Mouse (Mus musculus): Measurements from ENCODE around the gene Prss22. TPM values are rescaled to one million over a fixed set of nuclear protein-coding genes. Genes with fewer than 3 reads are reported as not detected.
"Not testable (repeated sequence)": the region's sequence is repeated elsewhere in the genome, so short reads cannot be mapped to it uniquely, and the experiment has no call there.

Gene Prss22
- total RNA-seq, 2 experiments from 2014 or later: not detected

DNA sequence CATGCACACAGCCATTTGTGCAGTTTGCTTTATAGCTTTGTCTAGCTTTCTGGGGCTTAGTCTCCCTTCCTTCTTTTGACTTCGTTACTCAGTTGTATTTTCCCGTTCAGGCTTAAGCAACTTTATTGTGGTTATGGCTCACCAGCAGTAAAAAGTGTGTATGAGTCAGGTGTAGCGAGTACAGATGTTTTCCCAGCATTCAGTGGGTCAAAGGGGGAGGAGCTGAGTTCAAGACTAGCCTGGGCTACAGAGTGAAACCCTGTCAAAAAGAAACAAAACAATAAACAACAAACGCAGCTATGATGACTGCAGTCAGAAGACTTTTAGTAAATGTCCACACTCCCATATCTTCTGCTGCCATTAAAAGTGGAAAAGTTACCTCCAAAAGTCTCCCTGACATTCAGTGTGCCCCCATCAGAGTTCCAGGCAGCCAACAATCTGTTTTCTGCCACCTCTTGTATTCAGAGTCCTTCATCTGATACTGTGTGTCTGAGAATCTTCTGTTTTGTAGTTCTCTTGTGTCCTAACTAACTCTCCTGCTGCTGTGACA lies 36.3 kb downstream of the Prss22 start:
- TF ChIP-seq CTCF (conservative IDR thresholded peaks at IDR 0.05): no peak
- Histone ChIP-seq H3K27ac (no peak overlapping the region), H3K4me3 (no peak overlapping the region)
- DNase-seq (ENCODE audit: low spot score in 2 of 2): no peak

- TF ChIP-seq CTCF (conservative IDR thresholded peaks at IDR 0.05): peak; percentile 99
- Histone ChIP-seq H3K4me3 (no peak overlapping the region), H3K27ac (no peak overlapping the region)
- peak; percentile 80 to 87 for DNase-seq (ENCODE audit: low spot score in 2 of 2)
Measured at GRCm38 (mm10) chr17:23960084-23960738, 37.7 kb downstream of the Prss22 start.

DNA sequence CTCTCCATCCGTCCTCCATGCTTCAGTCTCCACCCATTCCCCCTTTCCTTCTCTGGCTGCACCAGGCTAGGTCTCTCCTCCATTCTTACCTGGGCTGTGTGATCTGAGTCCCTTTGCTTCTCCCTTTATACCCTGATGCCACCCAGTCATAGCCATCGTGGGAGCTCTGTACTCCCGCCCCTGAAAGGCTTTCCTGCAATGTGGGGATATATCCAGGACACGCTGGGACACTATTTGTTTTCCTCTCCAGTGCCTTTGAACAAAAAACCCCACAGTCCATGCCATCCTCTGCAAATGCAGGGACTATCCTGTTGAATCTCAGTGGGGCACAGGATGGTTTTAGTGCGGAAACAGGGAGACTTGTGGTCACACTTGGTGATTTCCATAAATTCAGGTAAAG lies 42.7 kb downstream of the Prss22 start, which contains the start of gene Sbpl:
Sbpl (minus strand) TSS at position 101 of the 400 bp plus-strand sequence.
- H3K4me3 ChIP-seq: no peak within 1 kb of the TSS
- no peak for TF ChIP-seq CTCF (conservative IDR thresholded peaks at IDR 0.05)
- DNase-seq (ENCODE audit: low spot score in 2 of 2): no peak
- H3K27ac ChIP-seq: no peak within 1 kb of the TSS

DNA sequence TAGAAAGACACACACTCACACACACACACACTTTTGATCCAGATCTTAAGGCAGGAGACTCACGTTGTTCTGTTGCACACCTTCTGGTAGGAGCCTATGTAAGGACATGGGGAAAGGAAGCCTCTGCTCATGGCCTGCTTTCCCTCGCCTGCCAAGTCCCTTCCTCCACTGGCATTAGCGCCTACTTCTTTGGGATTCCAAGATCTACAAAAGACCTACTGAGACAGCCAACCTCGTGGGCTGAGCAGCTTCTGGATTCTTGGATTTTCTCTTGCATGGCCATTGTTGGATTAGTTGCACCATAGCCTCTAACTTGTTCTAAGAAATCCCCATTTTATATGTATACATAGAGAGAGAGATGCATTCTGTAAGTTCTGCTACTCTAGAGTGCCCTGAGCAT lies 47.1 kb downstream of the Prss22 start:
- not testable (repeated sequence) for DNase-seq (ENCODE audit: low spot score in 2 of 2); H3K4me3 ChIP-seq; H3K27ac ChIP-seq

DNA sequence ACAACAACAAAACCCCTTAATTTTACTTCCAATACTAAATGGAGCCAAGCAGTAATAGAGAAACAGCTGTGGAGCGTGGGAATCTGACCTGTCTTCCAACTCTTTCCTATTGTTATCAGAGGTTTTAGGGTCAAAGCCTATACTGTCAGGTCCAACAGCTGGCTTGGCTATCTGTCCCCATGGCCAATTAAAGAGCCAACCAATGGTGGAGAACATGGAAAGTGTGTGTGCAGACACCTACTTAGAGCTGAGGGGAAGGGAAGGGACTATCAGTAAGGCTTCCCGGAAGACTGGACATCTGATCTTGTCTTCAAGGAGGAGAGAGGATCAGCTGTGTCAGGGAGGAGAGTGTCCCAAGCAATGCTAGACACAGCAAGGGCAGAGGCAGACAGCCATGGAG lies 48.8 kb downstream of the Prss22 start:
- no peak for DNase-seq (ENCODE audit: low spot score in 2 of 2)
- no peak for TF ChIP-seq CTCF (conservative IDR thresholded peaks at IDR 0.05)
- H3K4me3 ChIP-seq: no peak overlapping the region

DNA sequence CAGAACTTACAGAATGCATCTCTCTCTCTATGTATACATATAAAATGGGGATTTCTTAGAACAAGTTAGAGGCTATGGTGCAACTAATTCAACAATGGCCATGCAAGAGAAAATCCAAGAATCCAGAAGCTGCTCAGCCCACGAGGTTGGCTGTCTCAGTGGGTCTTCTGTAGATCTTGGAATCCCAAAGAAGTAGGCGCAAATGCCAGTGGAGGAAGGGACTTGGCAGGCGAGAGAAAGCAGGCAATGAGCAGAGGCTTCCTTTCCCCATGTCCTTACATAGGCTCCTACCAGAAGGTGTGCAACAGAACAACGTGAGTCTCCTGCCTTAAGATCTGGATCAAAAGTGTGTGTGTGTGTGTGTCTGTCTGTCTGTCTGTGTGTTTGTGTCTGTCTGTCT lies 50.4 kb downstream of the Prss22 start:
- H3K4me3 ChIP-seq; DNase-seq (ENCODE audit: low spot score in 2 of 2); H3K27ac ChIP-seq: not testable (repeated sequence)

More for the DNA sequence above, 48.8 kb downstream of the Prss22 start:
- H3K27ac ChIP-seq: no peak overlapping the region

Small RNA genes lying within 50 kb of the gene (microRNA-seq; reads per million reads assigned to microRNA genes)
- gene Gm27700: 0 reads per million in 2 experiments

Other genes with a start within 250 kb of the Prss22 start
- gene Flywch1, start 226.5 kb downstream of the Prss22 start, total RNA-seq (2021): 100 to 1,000 TPM; 310 to 345 TPM
- gene Flywch2, start 212.0 kb downstream of the Prss22 start, total RNA-seq (2021): 10 to 100 TPM; 10.6 to 12.3 TPM
- 100 to 1,000 TPM; 613 to 663 TPM for gene Srrm2, start 207.6 kb downstream of the Prss22 start, total RNA-seq (2021)
- gene Elob, start 169.0 kb downstream of the Prss22 start, total RNA-seq (2021): 100 to 1,000 TPM; 332 to 341 TPM
- gene Prss33, start 162.0 kb downstream of the Prss22 start, total RNA-seq (2021): not detected
- gene Prss32, start 154.2 kb downstream of the Prss22 start, total RNA-seq (2021): not detected
- gene Prss41, start 153.9 kb downstream of the Prss22 start, total RNA-seq (2021): 1 to 10 TPM; 1.9 to 2.2 TPM
- not detected for gene Prss21, start 130.0 kb downstream of the Prss22 start, total RNA-seq (2021)
- not detected for gene Dcpp1, start 117.2 kb downstream of the Prss22 start, total RNA-seq (2021)
- gene Dcpp2, start 117.2 kb downstream of the Prss22 start, total RNA-seq (2021): not detected
- not detected for gene Dcpp3, start 80.6 kb downstream of the Prss22 start, total RNA-seq (2021)
- not detected for gene Sbp, start 56.4 kb downstream of the Prss22 start, total RNA-seq (2021)
- not detected for gene Sbpl, start 42.8 kb downstream of the Prss22 start, total RNA-seq (2021)
- under 1 TPM in 1 of 2 experiments, not detected in 1; 0.32 TPM for gene Prss30, start 17.5 kb downstream of the Prss22 start, total RNA-seq (2021)
- not detected for gene Prss27, start 40.0 kb upstream of the Prss22 start, total RNA-seq (2021)
- gene Kctd5, start 75.4 kb upstream of the Prss22 start, total RNA-seq (2021): 10 to 100 TPM; 26.6 to 28.8 TPM
- gene Pdpk1, start 152.8 kb upstream of the Prss22 start, total RNA-seq (2021): 100 to 1,000 TPM in 1 of 2 experiments, 10 to 100 TPM in 1; 97.3 to 109 TPM
- 10 to 100 TPM; 43.1 to 45.3 TPM for gene Amdhd2, start 165.7 kb upstream of the Prss22 start, total RNA-seq (2021)
- 1,000 to 10,000 TPM; 1,075 to 1,153 TPM for gene Atp6v0c, start 171.6 kb upstream of the Prss22 start, total RNA-seq (2021)
- gene Tbc1d24, start 207.5 kb upstream of the Prss22 start, total RNA-seq (2021): 10 to 100 TPM; 61.2 to 66.1 TPM
- 1 to 10 TPM; 9.1 to 9.9 TPM for gene Ntn3, start 211.4 kb upstream of the Prss22 start, total RNA-seq (2021)
- 1 to 10 TPM; 9.5 to 9.8 TPM for gene Tedc2, start 222.8 kb upstream of the Prss22 start, total RNA-seq (2021)